Mouse (Mus musculus) liver, adult 2 months (tissue): ENCODE data around the gene Heg1. TPM values are rescaled to one million over a fixed set of nuclear protein-coding genes. Genes with fewer than 3 reads are reported as not detected.

Experiments used
- DNase-seq: peaks from one replicate; pipeline ENCODE4 v3.0.0-alpha.2; 2011; ENCODE audit warnings: low read depth, low spot score; ENCODE audit errors: extremely low read depth
- H3K27ac ChIP-seq: fragments of 200-500 bp; replicated peaks from 2 replicates; pipeline ENCODE4 v1.5.1; 2012; ENCODE audit warnings: low read depth, mild to moderate bottlenecking, control low read depth, inconsistent platforms, low read length; ENCODE audit not compliant: insufficient read depth
- H3K27me3 ChIP-seq: fragments of 200-500 bp; 2 replicates; pipeline ENCODE4 v1.6.1; 2012; ENCODE audit warnings: mild to moderate bottlenecking, moderate library complexity, low read length, inconsistent platforms; ENCODE audit not compliant: control insufficient read depth, insufficient read depth
- H3K36me3 ChIP-seq: fragments of 200-500 bp; 2 replicates; pipeline ENCODE4 v1.6.1; 2012; ENCODE audit warnings: low read length, inconsistent platforms; ENCODE audit not compliant: control insufficient read depth, insufficient read depth
- H3K4me1 ChIP-seq: fragments of 200-500 bp; 2 replicates; pipeline ENCODE4 v1.6.1; 2011; ENCODE audit warnings: low read length; ENCODE audit not compliant: control insufficient read depth, insufficient read depth
- H3K4me3 ChIP-seq: fragments of 200-500 bp; 2 replicates; pipeline ENCODE4 v1.5.1; 2011; ENCODE audit warnings: low read depth, mild to moderate bottlenecking, control low read depth, low read length, moderate library complexity; ENCODE audit not compliant: insufficient read depth
- H3K79me2 ChIP-seq: fragments of 200-500 bp; 2 replicates; pipeline ENCODE4 v1.6.1; 2012; ENCODE audit warnings: inconsistent platforms, mild to moderate bottlenecking, low read length, moderate library complexity; ENCODE audit not compliant: control insufficient read depth, insufficient read depth
- H3K9ac ChIP-seq: fragments of 200-500 bp; 2 replicates; pipeline ENCODE4 v1.6.1; 2012; ENCODE audit warnings: low read depth, mild to moderate bottlenecking, control low read depth, inconsistent platforms, low read length
- CTCF ChIP-seq: fragments of 200-500 bp; IDR thresholded peaks from 2 replicates; pipeline ENCODE4 v1.5.1; 2011; ENCODE audit warnings: low read depth, low read length, control low read depth
- POLR2A ChIP-seq: fragments of 200-500 bp; IDR thresholded peaks from 2 replicates; pipeline ENCODE4 v1.6.1; 2011; ENCODE audit warnings: low read length, control low read depth; ENCODE audit not compliant: insufficient read depth; ENCODE audit errors: extremely low read depth
- WGBS: fragments of 180-500 bp; shearing (Covaris S2); methylation state at CpG from one replicate; pipeline ENCODE4 v1.1.7; 2018; 5-methylcytosine and 5-hydroxymethylcytosine counted together
- polyA plus RNA-seq: library from polyadenylated mRNA; depleted of rRNA; stranded (reverse); fragments of >200 nt; gene quantifications from 2 replicates; pipeline ENCODE4 v1.2.3, GENCODE M21; 2012
- total RNA-seq: library from RNA; depleted of rRNA; stranded (reverse); fragments of >200 nt; gene quantifications from 2 replicates; pipeline ENCODE4 v1.2.3, GENCODE M21; 2014

Heg1 gene
- total and polyA plus RNA-seq, 2 experiments = 5.8 to 8.6 TPM

GRCm38 (mm10) chr16:33744622-33745419 lies 60.7 kb downstream of the Heg1 start:
- Histone ChIP-seq H3K36me3 (no peaks in the 10 kb centered on the region), H3K27ac (no peak overlapping the region), H3K4me1 (peaks cover 5% of the 10 kb centered on the region; the same call in 1 of the 2 replicates), H3K79me2 (no peaks in the 10 kb centered on the region), H3K9ac (no peak overlapping the region), H3K4me3 (no peak overlapping the region), H3K27me3 (no peaks in the 10 kb centered on the region)
- peak; percentile 30 for DNase-seq
- 73% methylated on average over 7 of the region's 7 CpGs for WGBS
- TF ChIP-seq CTCF (peak; percentile 43; the same call in 1 of the 2 replicates), POLR2A (no peak)

DNA sequence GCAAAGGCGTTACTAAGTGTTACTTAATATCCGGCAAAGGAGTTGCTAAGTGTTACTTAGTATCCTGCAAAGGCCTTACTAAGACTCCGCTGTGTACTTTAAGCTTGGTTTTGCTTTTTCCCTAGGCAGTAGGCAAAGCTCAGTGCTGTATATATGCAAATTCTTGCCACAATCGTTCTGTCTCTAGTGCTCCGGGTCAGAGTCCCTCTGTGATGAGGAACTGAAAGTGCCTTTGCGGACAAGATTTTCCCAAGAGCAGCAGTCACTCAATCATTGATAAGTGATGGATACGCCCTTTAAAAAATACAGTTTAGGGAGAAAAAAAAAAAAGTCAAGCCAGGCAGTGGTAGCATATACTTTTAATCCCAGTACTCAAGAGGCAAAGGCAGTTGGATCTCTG lies 61.3 kb downstream of the Heg1 start:
- Histone ChIP-seq H3K79me2 (no peaks in the 10 kb centered on the region), H3K36me3 (no peaks in the 10 kb centered on the region), H3K27ac (no peak overlapping the region), H3K27me3 (no peaks in the 10 kb centered on the region), H3K4me1 (peaks cover 2% of the 10 kb centered on the region; the same call in 1 of the 2 replicates), H3K4me3 (no peak overlapping the region), H3K9ac (no peak overlapping the region)
- 82% methylated on average over 7 of the region's 7 CpGs for WGBS
- TF ChIP-seq CTCF = no peak
- DNase-seq = peak; percentile 36

- Histone ChIP-seq H3K4me3 (no peak overlapping the region), H3K4me1 (peaks cover 2% of the 10 kb centered on the region; the same call in 1 of the 2 replicates), H3K27me3 (no peaks in the 10 kb centered on the region), H3K79me2 (no peaks in the 10 kb centered on the region), H3K27ac (no peak overlapping the region), H3K36me3 (no peaks in the 10 kb centered on the region), H3K9ac (no peak overlapping the region)
- no peak for TF ChIP-seq POLR2A
- no peak for TF ChIP-seq CTCF
- DNase-seq = no peak
- WGBS = 94% methylated on average over 10 of the region's 10 CpGs
Observed at GRCm38 (mm10) chr16:33746074-33746676, 62.0 kb downstream of the Heg1 start.

GRCm38 (mm10) chr16:33747346-33747954 lies 63.3 kb downstream of the Heg1 start:
- no peak overlapping the region for H3K27ac ChIP-seq
- 73% methylated on average over 7 of the region's 7 CpGs for WGBS

GRCm38 (mm10) chr16:33747994-33748393 lies 63.8 kb downstream of the Heg1 start:
- H3K36me3 ChIP-seq = no peaks in the 10 kb centered on the region
- no peak overlapping the region for H3K27ac ChIP-seq
- DNase-seq = no peak
- no peaks in the 10 kb centered on the region for H3K27me3 ChIP-seq
- 92% methylated on average over 2 of the region's 2 CpGs for WGBS
- H3K4me3 ChIP-seq = no peak overlapping the region
- H3K4me1 ChIP-seq = peaks cover 2% of the 10 kb centered on the region; the same call in 1 of the 2 replicates
- H3K79me2 ChIP-seq = no peaks in the 10 kb centered on the region
- no peak overlapping the region for H3K9ac ChIP-seq
- TF ChIP-seq CTCF (no peak), POLR2A (no peak)

More at GRCm38 (mm10) chr16:33747346-33747954, 63.3 kb downstream of the Heg1 start:
- Histone ChIP-seq H3K36me3 (no peaks in the 10 kb centered on the region), H3K4me3 (no peak overlapping the region), H3K27me3 (no peaks in the 10 kb centered on the region), H3K79me2 (no peaks in the 10 kb centered on the region), H3K9ac (no peak overlapping the region), H3K4me1 (peaks cover 2% of the 10 kb centered on the region; the same call in 1 of the 2 replicates)
- DNase-seq = no peak
- TF ChIP-seq CTCF (no peak), POLR2A (no peak)

DNA sequence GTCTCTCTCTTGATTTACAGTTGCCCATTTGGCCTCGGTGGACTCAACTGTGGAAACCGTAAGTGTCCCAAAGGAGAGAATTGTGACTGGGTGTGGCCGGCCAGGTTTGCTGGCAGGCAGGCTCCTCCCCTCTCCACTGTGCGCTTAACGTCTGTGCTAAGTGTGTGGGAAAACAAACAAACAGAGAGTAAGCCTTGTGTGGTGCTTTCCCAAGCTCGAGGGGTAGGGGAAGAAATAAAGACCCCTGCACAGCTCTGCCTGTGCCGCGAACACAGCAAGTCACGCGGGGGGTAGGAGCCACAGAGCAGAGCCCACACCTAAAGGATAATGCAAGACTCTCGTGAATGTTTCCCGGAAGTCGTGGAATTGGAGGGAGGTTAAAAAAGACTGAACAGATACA lies 67.0 kb downstream of the Heg1 start:
- TF ChIP-seq CTCF = no peak
- no peak for TF ChIP-seq POLR2A
- no peak overlapping the region for H3K9ac ChIP-seq
- H3K79me2 ChIP-seq = no peaks in the 10 kb centered on the region
- DNase-seq = no peak
- no peak overlapping the region for H3K4me3 ChIP-seq
- no peak overlapping the region for H3K27ac ChIP-seq
- no peaks in the 10 kb centered on the region for H3K36me3 ChIP-seq
- no peaks in the 10 kb centered on the region for H3K27me3 ChIP-seq
- WGBS = 74% methylated on average over 13 of the region's 13 CpGs
- peaks cover 2% of the 10 kb centered on the region; the same call in 1 of the 2 replicates for H3K4me1 ChIP-seq
